Mouse (Mus musculus) stomach, postnatal 0 days (tissue): ENCODE results near the gene Fuca2. TPM values are rescaled to one million over a fixed set of nuclear protein-coding genes. Genes with fewer than 3 reads are reported as not detected.

Experiments
- ATAC-seq: fragments of 200-750 bp; cut with Nextera tagmentation; 2 replicates; pipeline ENCODE4 v1.8.0; 2017; ENCODE audit not compliant: low FRiP score, low TSS enrichment
- DNase-seq: peaks from one replicate; pipeline ENCODE4 v3.0.0-alpha.2; 2016; ENCODE audit warnings: low spot score
- H3K27ac ChIP-seq: fragments of 300-500 bp; sonication (generic); replicated peaks from 2 replicates; pipeline ENCODE4 v1.5.1; 2014; ENCODE audit warnings: mild to moderate bottlenecking, control low read depth
- H3K27me3 ChIP-seq: fragments of 300-500 bp; sonication (generic); 2 replicates; pipeline ENCODE4 v1.6.1; 2014; ENCODE audit warnings: low read length; ENCODE audit not compliant: control insufficient read depth, insufficient read depth
- H3K36me3 ChIP-seq: fragments of 300-500 bp; sonication (generic); 2 replicates; pipeline ENCODE4 v1.6.1; 2014; ENCODE audit warnings: low read length, mixed read lengths; ENCODE audit not compliant: control insufficient read depth, insufficient read depth
- H3K4me1 ChIP-seq: fragments of 300-500 bp; sonication (generic); replicated peaks from 2 replicates; pipeline ENCODE4 v1.6.1; 2014; ENCODE audit warnings: antibody characterized with exemption; ENCODE audit not compliant: control insufficient read depth, insufficient read depth
- H3K4me2 ChIP-seq: fragments of 300-500 bp; sonication (generic); replicated peaks from 2 replicates; pipeline ENCODE4 v1.6.1; 2014; ENCODE audit warnings: low read depth, mild to moderate bottlenecking, control low read depth, moderate library complexity
- H3K4me3 ChIP-seq: fragments of 300-500 bp; sonication (generic); 2 replicates; pipeline ENCODE4 v1.5.1; 2014; ENCODE audit warnings: low read depth, low read length, control low read depth
- H3K9ac ChIP-seq: fragments of 300-500 bp; sonication (generic); 2 replicates; pipeline ENCODE4 v1.6.1; 2014; ENCODE audit warnings: mild to moderate bottlenecking, low read length, control low read depth, mixed read lengths
- H3K9me3 ChIP-seq: fragments of 300-500 bp; sonication (generic); 2 replicates; pipeline ENCODE4 v1.6.1; 2016; ENCODE audit warnings: low read length; ENCODE audit not compliant: control insufficient read depth
- CTCF ChIP-seq: IDR thresholded peaks from 2 replicates; pipeline ENCODE4 v1.5.1; 2016; ENCODE audit warnings: antibody characterized with exemption, low read depth, mild to moderate bottlenecking, moderate library complexity
- EP300 ChIP-seq: optimal IDR thresholded peaks from 2 replicates; pipeline ENCODE3; 2016; ENCODE audit warnings: antibody characterized with exemption
- WGBS: fragments of 180-500 bp; shearing (Covaris S2); extraction: QIAGEN DNeasy Blood & Tissue Kit; methylation state at CpG from one replicate; pipeline ENCODE4 v1.1.7; 2014; 5-methylcytosine and 5-hydroxymethylcytosine counted together
- polyA plus RNA-seq: library from polyadenylated mRNA; unstranded; fragments of >200 nt; fragmentation: Nextera tagmentation; extraction: Ambion mirVana; gene quantifications from 2 replicates; pipeline ENCODE4 v1.2.1, GENCODE M21; 2015

The Fuca2 gene
- polyA plus RNA-seq, 1 experiment from 2014 or later = 97.3 TPM

GRCm38 (mm10) chr10:13564364-13565079 is 65.2 kb downstream of the Fuca2 start:
- WGBS = 26% methylated on average over 24 of the region's 24 CpGs
- Histone ChIP-seq H3K36me3 (peaks cover 3% of the 10 kb centered on the region; the same call in 1 of the 2 replicates), H3K4me3 (no peak overlapping the region), H3K27ac (no peak overlapping the region), H3K9me3 (no peaks in the 10 kb centered on the region), H3K4me1 (no peaks in the 10 kb centered on the region), H3K9ac (no peak overlapping the region), H3K27me3 (no peaks in the 10 kb centered on the region), H3K4me2 (peak overlapping the region; percentile 42)
- ATAC-seq (no peak), DNase-seq (peak; percentile 67)
- peak; percentile 96 for TF ChIP-seq CTCF
- TF ChIP-seq EP300 = no peak

GRCm38 (mm10) chr10:13565080-13565448 is 65.7 kb downstream of the Fuca2 start:
- WGBS = 36% methylated on average over 8 of the region's 8 CpGs
- H3K4me1 ChIP-seq = no peaks in the 10 kb centered on the region
- H3K9ac ChIP-seq = no peak overlapping the region
- no peak overlapping the region for H3K27ac ChIP-seq
- H3K9me3 ChIP-seq = no peaks in the 10 kb centered on the region
- no peak for ATAC-seq
- peaks cover 3% of the 10 kb centered on the region; the same call in 1 of the 2 replicates for H3K36me3 ChIP-seq
- no peaks in the 10 kb centered on the region for H3K27me3 ChIP-seq
- H3K4me3 ChIP-seq = no peak overlapping the region
- TF ChIP-seq EP300 (no peak), CTCF (no peak)
- H3K4me2 ChIP-seq = peak overlapping the region; percentile 42
- DNase-seq = no peak

GRCm38 (mm10) chr10:13566393-13566792 is 67.1 kb downstream of the Fuca2 start:
- peak overlapping the region; percentile 32 for H3K4me2 ChIP-seq
- DNase-seq (peak; percentile 53), ATAC-seq (peak; percentile 91)
- H3K27ac ChIP-seq = no peak overlapping the region
- no peak for TF ChIP-seq CTCF
- TF ChIP-seq EP300 = no peak
- H3K36me3 ChIP-seq = no peaks in the 10 kb centered on the region
- no peak overlapping the region for H3K9ac ChIP-seq
- H3K27me3 ChIP-seq = no peaks in the 10 kb centered on the region
- 43% methylated on average over 13 of the region's 13 CpGs for WGBS
- no peak overlapping the region for H3K4me3 ChIP-seq
- H3K4me1 ChIP-seq = no peaks in the 10 kb centered on the region
- no peaks in the 10 kb centered on the region for H3K9me3 ChIP-seq

Other genes with a start within 250 kb of the Fuca2 start
- 16.8 and 19.6 TPM in 2 replicates for gene Phactr2, start 25.1 kb upstream of the Fuca2 start, polyA plus RNA-seq
- 3.9 and 4.3 TPM in 2 replicates for gene Adat2, start 53.4 kb downstream of the Fuca2 start, polyA plus RNA-seq
- 20.8 and 22.2 TPM in 2 replicates for gene Pex3, start 53.6 kb downstream of the Fuca2 start, polyA plus RNA-seq